Mouse (Mus musculus): ENCODE measurements around the gene Arl2bp.

The Arl2bp gene

DNA sequence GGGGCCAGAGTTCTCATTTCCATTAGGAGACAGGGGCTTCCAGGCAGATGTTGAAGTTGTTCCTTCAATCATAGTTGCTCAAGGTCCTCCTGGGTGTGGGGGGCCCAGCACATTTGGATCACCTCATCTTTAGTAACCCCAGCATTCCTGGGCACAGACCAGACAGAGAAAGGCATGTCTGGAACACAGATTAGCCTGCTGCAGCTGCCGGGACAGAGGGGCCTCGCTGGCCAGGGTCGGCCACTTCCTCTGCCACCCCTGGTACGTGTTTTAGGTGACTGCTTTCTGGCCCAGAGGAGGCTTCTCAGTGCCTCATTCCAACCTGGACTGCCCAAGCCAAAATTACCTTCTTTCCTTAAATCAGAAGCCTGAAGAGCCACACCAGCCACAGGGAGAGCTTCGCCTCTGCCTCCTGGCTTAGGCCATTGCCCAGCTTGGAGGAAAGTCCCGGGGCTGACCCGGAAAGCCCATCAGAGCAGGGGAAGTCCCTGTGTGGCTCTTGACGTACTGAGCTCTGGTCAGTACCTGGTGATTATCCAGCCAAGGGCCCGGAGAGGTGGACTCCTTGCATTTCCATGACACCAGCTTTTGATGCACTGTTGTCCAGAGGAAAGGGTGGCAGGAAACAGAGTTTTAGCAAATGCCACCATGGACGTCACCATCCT is 39.3 kb downstream of the Arl2bp start:
- CTCF ChIA-PET = interaction anchor here (0.8 to 1.7 kb wide), 7 partner anchors 97 to 212 kb away, joined by 3 to 6 read pairs (median 3); no protein-coding TSS in a partner anchor
- POLR2A ChIA-PET = interaction anchor here in 3 of 4 experiments (0.8 to 1.3 kb wide), 6 partner anchors 66 to 170 kb away, joined by 3 to 6 read pairs (median 4); partner anchors contain the start of genes Cx3cl1 (in 1 of the 3) and Dok4 (in 1 of the 3)

DNA sequence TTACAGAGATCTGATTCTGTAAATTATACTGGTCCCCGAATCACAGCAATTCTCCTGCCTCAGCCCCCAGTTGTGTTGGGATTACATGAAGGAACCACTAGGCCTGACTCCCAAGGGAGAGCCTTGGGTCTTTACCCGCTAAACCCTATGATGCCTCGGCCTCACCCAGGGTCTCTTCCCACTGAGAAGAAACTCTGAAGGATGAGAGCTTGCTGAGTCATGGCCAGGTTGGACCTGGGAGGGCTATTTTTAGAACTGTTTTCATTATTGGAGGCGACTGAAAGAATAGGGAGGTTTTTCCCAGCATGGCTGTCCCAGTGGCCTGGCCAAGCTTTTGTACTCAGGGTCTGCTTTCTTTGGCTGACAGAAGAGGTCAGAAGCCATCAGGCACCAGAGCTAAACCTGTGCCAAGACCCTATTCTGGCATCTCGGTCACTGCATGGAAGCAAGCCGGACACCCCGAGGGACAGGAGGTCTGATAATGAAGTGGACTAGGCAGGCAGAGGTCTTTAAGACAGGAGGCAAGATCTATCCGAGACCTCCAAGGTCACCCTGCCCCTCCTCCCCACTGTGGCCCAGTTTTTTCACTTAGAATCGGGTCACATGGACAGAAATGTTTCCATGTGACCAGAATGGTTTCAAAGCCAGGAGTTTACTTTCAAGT is 40.5 kb downstream of the Arl2bp start:
- ChIA-PET POLR2A (interaction anchor here in 3 of 4 experiments (0.8 to 1.3 kb wide), 5 partner anchors 65 to 169 kb away, joined by 3 to 6 read pairs (median 4); partner anchors contain the start of genes Cx3cl1 (in 1 of the 3) and Dok4 (in 1 of the 3)), CTCF (interaction anchor here in 2 of 4 experiments (0.9 to 1.7 kb wide), 5 partner anchors 96 to 210 kb away, joined by 3 to 6 read pairs (median 3); no protein-coding TSS in a partner anchor)

DNA sequence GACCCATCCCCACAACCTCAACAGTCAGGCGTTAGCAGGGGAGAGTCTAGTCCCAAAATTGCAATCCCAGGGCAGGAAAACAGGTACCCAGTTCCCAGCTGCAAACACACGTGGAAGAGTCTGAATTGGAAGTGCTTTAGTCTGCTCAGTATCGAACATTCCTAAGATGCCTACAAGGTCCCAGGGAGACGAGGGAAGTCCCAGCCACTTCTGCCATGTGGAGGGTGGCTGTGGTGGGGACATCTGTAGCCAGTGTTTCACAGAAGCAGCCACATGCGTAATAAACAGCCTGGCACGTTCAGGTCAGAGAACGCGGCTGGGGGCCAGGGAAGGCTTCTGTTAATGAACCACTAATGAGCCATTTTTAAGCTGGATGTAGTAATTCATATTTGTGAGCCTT is 43.9 kb downstream of the Arl2bp start:
- ChIA-PET POLR2A (no interaction called here), CTCF (interaction anchor here in 1 of 4 experiments (0.5 kb wide), 1 partner anchor 236 kb away, joined by 3 read pairs; no protein-coding TSS in a partner anchor)

DNA sequence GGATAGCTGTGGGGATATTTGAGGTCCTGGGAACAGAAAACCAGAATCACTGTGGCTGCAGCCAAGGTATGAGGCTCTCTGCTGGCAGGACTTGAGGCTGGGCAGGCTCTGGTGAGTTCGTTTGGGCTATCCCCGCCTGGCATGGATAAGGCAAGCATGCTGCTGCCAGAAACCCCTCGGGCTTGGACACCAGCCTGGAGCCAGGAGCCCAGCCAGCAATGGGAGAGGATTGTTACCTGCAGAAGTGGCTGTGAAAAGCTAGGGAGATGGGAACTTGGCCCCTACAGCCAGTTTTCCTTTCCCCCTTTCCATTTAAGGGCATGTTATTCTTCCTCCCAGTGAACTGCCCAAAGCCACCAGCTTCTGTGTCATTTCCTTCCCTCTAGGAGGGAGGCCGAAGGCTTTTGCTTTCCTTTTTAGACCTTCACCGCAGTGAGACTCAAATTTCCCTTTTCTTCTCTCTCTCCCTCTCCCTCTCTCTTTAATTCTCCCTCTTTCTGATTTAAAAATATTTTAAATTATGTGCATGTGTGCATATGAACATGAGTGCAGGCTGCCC is 44.8 kb downstream of the Arl2bp start:
- ChIA-PET POLR2A (no interaction called here), CTCF (no interaction called here)

DNA sequence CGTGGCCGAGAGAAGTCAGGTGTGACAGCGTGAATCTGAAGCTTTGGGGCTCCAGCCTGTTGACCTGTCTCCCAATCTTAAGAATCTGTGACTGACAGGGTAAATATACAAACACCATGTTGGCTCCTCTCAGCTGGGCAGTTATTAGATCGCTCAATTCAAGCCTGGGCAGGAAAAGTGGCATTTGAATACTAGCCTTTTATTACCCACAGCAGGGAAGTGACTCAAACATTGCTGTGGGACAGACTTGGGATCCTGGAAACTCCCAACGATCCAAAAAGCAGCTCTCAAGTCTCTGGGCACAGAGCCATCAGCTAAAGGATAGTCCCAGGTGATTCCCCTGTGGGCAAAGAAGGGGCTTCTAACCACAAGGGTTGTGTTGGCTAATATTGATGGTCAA is 48.2 kb downstream of the Arl2bp start:
- POLR2A ChIA-PET = no interaction called here
- CTCF ChIA-PET = interaction anchor here in 3 of 4 experiments (0.6 to 1.2 kb wide), 3 partner anchors 11 to 228 kb away, joined by 3 to 11 read pairs (median 3); no protein-coding TSS in a partner anchor

DNA sequence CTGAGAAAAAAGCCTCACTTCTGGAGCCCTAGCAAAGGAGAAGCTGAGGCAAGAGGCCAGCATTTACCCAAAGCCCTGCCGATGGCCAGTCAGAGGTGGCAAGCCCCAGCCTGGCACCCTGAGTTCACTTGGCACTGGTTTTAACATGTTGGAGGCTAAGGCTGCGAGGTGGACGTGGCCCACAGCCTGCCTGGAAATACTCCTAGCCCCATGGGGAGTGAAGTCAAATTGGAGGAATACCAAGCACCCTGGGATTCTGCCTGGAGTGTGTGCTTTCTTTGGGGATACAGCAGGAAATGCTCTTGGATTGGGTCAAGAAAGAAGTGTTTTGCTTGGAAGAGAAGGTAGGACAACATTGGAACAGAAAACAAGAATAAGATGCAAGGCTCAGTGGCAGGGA is 49.5 kb downstream of the Arl2bp start:
- ChIA-PET POLR2A (no interaction called here), CTCF (no interaction called here)

DNA sequence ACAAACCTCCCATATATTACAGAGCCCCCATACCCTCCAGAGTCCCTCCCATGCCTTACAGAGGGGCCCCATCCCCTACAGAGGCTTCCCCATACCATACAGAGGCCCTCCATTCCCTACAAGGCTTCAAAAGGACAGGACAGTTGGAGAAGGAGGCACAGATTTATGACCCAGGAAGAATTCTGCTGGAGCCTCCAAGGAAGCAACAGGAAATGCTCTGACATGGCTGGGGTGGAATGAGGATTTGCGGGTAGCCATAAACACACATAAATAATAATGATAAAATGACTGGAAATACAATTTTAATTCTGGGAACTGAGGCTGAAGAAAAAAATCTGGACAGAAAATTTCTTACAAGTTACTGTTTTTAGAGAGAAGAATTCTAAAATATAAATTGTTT is 50.4 kb downstream of the Arl2bp start:
- ChIA-PET CTCF (no interaction called here), POLR2A (no interaction called here)
